Mouse (Mus musculus) heart, adult 2 months (tissue): Measurements from ENCODE around the gene Hif1an.

ENCODE experiments used
- CTCF ChIP-seq: fragments of 200-600 bp; IDR thresholded peaks from 2 replicates; pipeline ENCODE4 v1.8.1; 2022; ENCODE audit warnings: antibody characterized with exemption, mild to moderate bottlenecking, moderate library complexity
- EP300 ChIP-seq: fragments of 200-500 bp; IDR thresholded peaks from 2 replicates; pipeline ENCODE4 v1.6.1; 2011; ENCODE audit warnings: low read depth, low read length, control low read depth; ENCODE audit not compliant: insufficient read depth
- POLR2A ChIP-seq: fragments of 200-500 bp; IDR thresholded peaks from 2 replicates; pipeline ENCODE4 v1.6.1; 2011; ENCODE audit warnings: mild to moderate bottlenecking, low read depth, low read length, control low read depth; ENCODE audit not compliant: insufficient read depth

GRCm38 (mm10) chr19:44514521-44515451 lies 47.9 kb upstream of the Hif1an start:
- TF ChIP-seq POLR2A (no peak), CTCF (no peak), EP300 (no peak)
